Mouse (Mus musculus) C2C12 (cell line): ENCODE data around the gene Olfr1373. TPM values are rescaled to one million over a fixed set of nuclear protein-coding genes. Genes with fewer than 3 reads are reported as not detected.
"Not testable (repeated sequence)": the region's sequence is repeated elsewhere in the genome, so short reads cannot be mapped to it uniquely, and the experiment has no call there.

Source experiments
- H3K27me3 ChIP-seq: one replicate; pipeline ENCODE4 v1.6.1; 2011; ENCODE audit not compliant: control insufficient read depth, insufficient read depth, insufficient read length
- H3K36me3 ChIP-seq: one replicate; pipeline ENCODE4 v1.6.1; 2011; ENCODE audit not compliant: control insufficient read depth, insufficient read depth
- H3K4me3 ChIP-seq: one replicate; pipeline ENCODE4 v1.5.1; 2011; ENCODE audit warnings: mild to moderate bottlenecking, control low read depth; ENCODE audit not compliant: poor library complexity, insufficient read depth, severe bottlenecking
- H3K79me2 ChIP-seq: one replicate; pipeline ENCODE4 v1.6.1; 2011; ENCODE audit not compliant: control insufficient read depth, insufficient read depth
- H3K79me3 ChIP-seq: one replicate; pipeline ENCODE4 v1.6.1; 2011; ENCODE audit warnings: low read depth, control low read depth
- H3ac ChIP-seq: one replicate; pipeline ENCODE3; 2011; ENCODE audit warnings: low read depth; ENCODE audit not compliant: control insufficient read depth, insufficient read length
- CEBPB ChIP-seq: IDR thresholded peaks from one replicate; pipeline ENCODE4 v1.6.1; 2011; ENCODE audit warnings: low read depth, mild to moderate bottlenecking, control low read depth, moderate library complexity
- CTCF ChIP-seq: IDR thresholded peaks from one replicate; pipeline ENCODE4 v1.5.1; 2011; ENCODE audit not compliant: control insufficient read depth, insufficient read depth, insufficient read length
- FOSL1 ChIP-seq: IDR thresholded peaks from one replicate; pipeline ENCODE4 v1.8.0; 2011; ENCODE audit warnings: mild to moderate bottlenecking, low read length; ENCODE audit not compliant: poor library complexity, insufficient read depth, severe bottlenecking
- MAX ChIP-seq: IDR thresholded peaks from one replicate; pipeline ENCODE4 v1.6.1; 2011; ENCODE audit warnings: mild to moderate bottlenecking, control low read depth
- MYOD1 ChIP-seq: IDR thresholded peaks from one replicate; pipeline ENCODE4 v1.6.1; 2011; ENCODE audit warnings: low read depth; ENCODE audit not compliant: control insufficient read depth, insufficient read length
- MYOG ChIP-seq: IDR thresholded peaks from one replicate; pipeline ENCODE4 v1.6.1; 2011; ENCODE audit not compliant: control insufficient read depth, insufficient read length; ENCODE audit errors: extremely low read depth
- USF1 ChIP-seq: IDR thresholded peaks from one replicate; pipeline ENCODE4 v1.6.1; 2011; ENCODE audit warnings: low read depth, mild to moderate bottlenecking, control low read depth, moderate library complexity
- long read RNA-seq, 2 experiments: library from polyadenylated mRNA; unstranded; transcript quantifications; one replicate each; pipeline ENCODE4 v2.0.0; 2019 to 2020
- polyA plus RNA-seq: library from polyadenylated mRNA; unstranded; fragments of >200 nt; fragmentation: generic; extraction: Trizol; gene quantifications from one replicate; pipeline ENCODE4 v1.2.1, GENCODE M21; 2012; ENCODE audit warnings: missing spikeins

The Olfr1373 gene
- not detected for polyA plus RNA-seq
- long read RNA-seq, experiment 1: 0 reads
- long read RNA-seq, experiment 2: 0 reads

DNA sequence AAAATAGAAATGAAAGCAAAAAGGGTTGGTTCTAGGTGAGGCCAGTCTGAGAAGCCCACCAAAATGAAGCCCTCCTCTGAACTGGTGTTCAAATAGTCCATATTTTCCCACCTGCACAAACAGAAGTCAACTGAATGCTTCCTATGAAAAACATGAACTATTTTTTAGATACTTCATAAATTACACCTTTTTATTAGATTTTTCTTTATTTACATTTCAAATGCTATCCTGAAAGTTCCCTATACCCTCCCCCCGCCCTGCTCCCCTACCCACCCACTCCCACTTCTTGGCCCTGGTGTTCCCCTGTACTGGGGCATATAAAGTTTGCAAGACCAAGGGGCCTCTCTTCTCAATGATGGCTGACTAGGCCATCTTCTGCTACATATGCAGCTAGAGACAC is at the start of gene Olfr1373:
Gene Olfr1373, minus strand, starts transcription at position 101 of the 400 bp plus-strand sequence.
- H3K36me3 ChIP-seq, H3ac ChIP-seq, H3K4me3 ChIP-seq: not testable (repeated sequence)

GRCm38 (mm10) chr11:52180651-52181050 is 35.3 kb upstream of the Olfr1373 start:
- H3ac ChIP-seq, H3K4me3 ChIP-seq, H3K36me3 ChIP-seq, H3K79me2 ChIP-seq, H3K79me3 ChIP-seq, H3K27me3 ChIP-seq: not testable (repeated sequence)

More for the DNA sequence above, at the start of gene Olfr1373:
- not testable (repeated sequence) for H3K79me3 ChIP-seq, H3K79me2 ChIP-seq, H3K27me3 ChIP-seq

GRCm38 (mm10) chr11:52179897-52180296 is 34.6 kb upstream of the Olfr1373 start:
- not testable (repeated sequence) for H3ac ChIP-seq, H3K79me2 ChIP-seq, H3K4me3 ChIP-seq, H3K79me3 ChIP-seq, H3K36me3 ChIP-seq, H3K27me3 ChIP-seq

DNA sequence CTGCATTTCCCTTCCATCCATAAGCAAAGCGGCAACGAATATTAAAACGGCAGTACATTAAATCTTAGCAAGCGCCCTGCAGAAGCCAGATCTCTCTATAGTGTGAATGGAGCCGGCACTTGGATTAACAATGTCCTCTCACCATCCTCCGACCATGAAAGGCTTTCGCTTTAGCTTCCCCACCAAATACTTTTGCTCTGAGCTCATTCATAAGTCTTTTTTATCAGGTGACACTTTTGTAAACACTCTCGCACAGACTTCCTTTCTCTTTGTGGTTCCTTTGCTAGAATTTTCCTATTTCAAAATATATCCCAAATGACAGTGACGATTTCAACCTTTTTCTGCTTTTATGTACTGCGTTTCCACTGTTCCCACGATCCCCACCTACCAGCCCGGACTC is 23.1 kb upstream of the Olfr1373 start:
- peak overlapping the region; percentile 14 for H3K4me3 ChIP-seq
- peaks cover 15% of the 10 kb centered on the region for H3K27me3 ChIP-seq
- H3K79me2 ChIP-seq: no peaks in the 10 kb centered on the region
- TF ChIP-seq CTCF: no peak
- no peak for TF ChIP-seq MAX
- no peak for TF ChIP-seq USF1
- no peak for TF ChIP-seq CEBPB
- no peak for TF ChIP-seq MYOG
- TF ChIP-seq FOSL1: no peak
- TF ChIP-seq MYOD1: no peak
- peak overlapping the region; percentile 23 for H3ac ChIP-seq
- no peaks in the 10 kb centered on the region for H3K36me3 ChIP-seq
- no peaks in the 10 kb centered on the region for H3K79me3 ChIP-seq

GRCm38 (mm10) chr11:52167901-52168302 is 22.6 kb upstream of the Olfr1373 start:
- peaks cover 15% of the 10 kb centered on the region for H3K27me3 ChIP-seq
- H3ac ChIP-seq, H3K36me3 ChIP-seq: not testable (repeated sequence)

DNA sequence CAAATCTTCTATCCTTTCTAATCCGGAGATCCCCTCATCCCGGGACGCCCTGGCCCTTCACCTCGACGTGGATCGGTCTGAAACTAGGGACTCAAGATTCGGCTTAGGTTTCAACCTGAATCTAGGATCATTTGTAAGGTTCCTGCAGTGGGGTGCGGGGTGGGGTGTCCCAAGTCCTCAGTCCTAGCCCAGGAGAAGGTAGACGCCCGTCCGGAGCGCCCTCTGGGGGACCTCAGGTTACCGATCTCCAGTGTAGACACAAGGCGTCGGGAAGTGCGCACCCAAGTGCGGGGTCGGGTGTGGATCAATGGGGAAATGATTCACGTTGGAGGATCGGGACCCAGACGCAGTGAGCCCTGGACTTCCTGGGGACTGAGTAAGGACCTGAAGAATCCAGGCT is 21.8 kb upstream of the Olfr1373 start:
- Histone ChIP-seq H3K79me2 (no peaks in the 10 kb centered on the region), H3K36me3 (no peaks in the 10 kb centered on the region), H3ac (no peak overlapping the region), H3K27me3 (peaks cover 15% of the 10 kb centered on the region), H3K4me3 (no peak overlapping the region), H3K79me3 (no peaks in the 10 kb centered on the region)
- TF ChIP-seq MYOG (no peak), CTCF (no peak), MAX (no peak), FOSL1 (no peak), MYOD1 (no peak), CEBPB (no peak), USF1 (no peak)

More at GRCm38 (mm10) chr11:52167901-52168302, 22.6 kb upstream of the Olfr1373 start:
- peak overlapping the region; percentile 14 for H3K4me3 ChIP-seq
- H3K79me3 ChIP-seq, H3K79me2 ChIP-seq: not testable (repeated sequence)

DNA sequence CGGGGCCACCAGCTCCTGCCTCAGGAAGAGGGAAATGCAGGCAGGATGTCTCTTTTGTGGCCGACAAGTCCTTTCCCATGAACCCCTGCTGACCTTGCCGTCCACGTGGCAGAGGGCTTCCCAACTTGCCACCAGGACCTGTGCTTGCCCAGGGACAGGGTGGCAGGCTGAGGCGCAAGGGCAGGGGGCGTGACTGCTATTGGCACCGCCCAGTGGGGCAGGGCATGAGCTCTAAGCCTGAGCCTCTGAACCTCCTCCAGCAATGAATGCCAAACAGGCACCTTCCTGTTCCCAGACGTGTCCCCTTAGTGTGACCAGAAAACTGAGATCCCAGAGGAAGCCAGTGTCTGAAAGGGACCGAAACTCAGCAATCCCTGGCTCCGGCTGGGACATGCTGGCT is 18.6 kb upstream of the Olfr1373 start:
- H3K36me3 ChIP-seq: no peaks in the 10 kb centered on the region
- no peaks in the 10 kb centered on the region for H3K79me3 ChIP-seq
- H3ac ChIP-seq: no peak overlapping the region
- peaks cover 15% of the 10 kb centered on the region for H3K27me3 ChIP-seq
- no peak overlapping the region for H3K4me3 ChIP-seq
- no peaks in the 10 kb centered on the region for H3K79me2 ChIP-seq
- TF ChIP-seq MYOD1 (no peak), CTCF (no peak), MYOG (no peak), MAX (no peak), CEBPB (no peak), FOSL1 (no peak), USF1 (no peak)
